Mouse (Mus musculus): ENCODE results near the gene Gm42688. TPM values are rescaled to one million over a fixed set of nuclear protein-coding genes. Genes with fewer than 3 reads are reported as not detected.
A peak's percentile ranks its signal among the peaks of the same experiment; 100 is the strongest.

The Gm42688 gene
- polyA plus RNA-seq (2014; fragmentation: Nextera tagmentation; extraction: Ambion mirVana) = 1.1 and 1.2 TPM in 2 replicates

DNA sequence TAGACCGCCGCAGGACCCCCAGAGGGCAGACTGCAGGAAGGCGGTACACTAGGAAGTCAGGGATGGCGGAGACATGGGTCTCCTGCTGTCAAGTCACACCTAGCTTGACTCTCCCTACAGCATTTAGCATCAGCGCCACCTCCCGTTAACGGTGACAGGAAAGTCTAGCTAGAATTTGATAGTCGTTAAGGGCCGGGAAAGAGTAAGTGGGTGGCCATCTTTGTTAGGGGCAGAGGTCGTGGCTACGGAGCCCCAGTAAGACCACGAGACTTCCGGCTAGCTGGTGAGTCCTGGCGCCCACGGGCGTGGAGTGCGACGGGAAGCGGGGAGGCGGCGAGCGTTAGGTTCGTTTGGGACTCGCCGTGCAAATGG lies at the start of gene Gm42688, which contains the start of gene Ccdc142:
Gene Gm42688 (plus strand): TSS at position 302 of the 372 bp plus-strand sequence.
Gene Ccdc142 (plus strand): TSS at position 286 of the 372 bp plus-strand sequence.
- 1% methylated on average over 25 of the region's 25 CpGs for WGBS (ENCODE audit: insufficient replicate concordance)

DNA sequence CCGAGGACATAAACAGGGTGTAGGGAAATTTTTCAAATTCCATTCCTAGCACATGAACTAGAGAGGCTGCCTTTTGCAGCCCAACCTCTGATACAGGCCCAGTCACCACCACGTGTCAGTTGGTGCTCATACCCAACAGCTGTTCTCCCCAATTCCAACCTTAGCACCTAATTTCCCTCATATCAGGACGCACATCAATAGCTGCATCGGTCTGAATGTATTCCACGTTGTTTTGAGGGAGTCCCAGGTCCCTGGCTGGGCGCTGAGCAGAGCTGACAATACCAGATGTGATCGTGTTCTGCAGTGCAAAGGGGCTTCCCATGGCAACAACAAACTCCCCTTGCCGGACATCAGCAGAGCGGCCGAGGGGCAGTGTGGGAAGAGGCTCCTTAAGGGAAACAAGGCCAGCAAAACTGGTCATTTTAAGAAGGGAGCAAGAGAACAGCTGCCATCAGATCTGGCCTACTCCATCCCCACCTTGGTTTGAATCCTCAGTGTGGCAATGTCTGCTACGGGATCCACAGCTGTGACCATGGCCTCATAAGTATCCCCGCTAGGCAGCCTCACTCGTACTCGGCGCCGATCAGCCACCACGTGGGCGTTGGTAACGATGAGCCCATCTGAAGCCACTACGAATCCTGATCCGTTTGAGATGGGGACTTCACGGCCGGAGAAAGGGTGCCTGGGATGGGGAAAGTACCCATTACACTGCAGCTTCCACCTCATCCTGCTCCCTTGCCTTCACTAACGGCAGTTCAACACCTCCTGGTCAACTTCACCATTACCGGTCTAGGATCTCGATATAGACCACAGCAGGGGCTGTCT lies 48.1 kb upstream of the Gm42688 start:
- WGBS (ENCODE audit: insufficient replicate concordance) = 2% methylated on average over 26 of the region's 26 CpGs
- H3K4me3 ChIP-seq (ENCODE audit: low read depth, low read length) = peak overlapping the region; percentile 96
- H3K27ac ChIP-seq (ENCODE audit: low read depth, low read length) = peak overlapping the region; percentile 83
- peaks cover 18% of the 10 kb centered on the region for H3K27me3 ChIP-seq (ENCODE audit: control insufficient read depth, insufficient read depth, low read length)
- peaks cover 17% of the 10 kb centered on the region for H3K4me1 ChIP-seq (ENCODE audit: control insufficient read depth, insufficient read depth, low read length)
- peak overlapping the region; percentile 81 for H3K4me2 ChIP-seq
- peaks cover 7% of the 10 kb centered on the region; the same call in 1 of the 2 replicates for H3K36me3 ChIP-seq (ENCODE audit: control insufficient read depth, insufficient read depth, low read length)
- no peak for ATAC-seq (replicated peaks; ENCODE audit: insufficient number of reproducible peaks, low FRiP score, low TSS enrichment)
- peak overlapping the region; percentile 97 for H3K9ac ChIP-seq (ENCODE audit: low read depth, low read length)
- H3K9me3 ChIP-seq (replicated peaks; ENCODE audit: control insufficient read depth, low read length) = no peaks in the 10 kb centered on the region

More for the DNA sequence above, at the start of gene Gm42688, which contains the start of gene Ccdc142:
- no peaks in the 10 kb centered on the region for H3K36me3 ChIP-seq (ENCODE audit: control insufficient read depth, insufficient read depth, low read length)
- ATAC-seq (replicated peaks; ENCODE audit: insufficient number of reproducible peaks, low FRiP score, low TSS enrichment) = peak; percentile 81
- no peaks in the 10 kb centered on the region for H3K9me3 ChIP-seq (replicated peaks; ENCODE audit: control insufficient read depth, low read length)
- H3K4me1 ChIP-seq (ENCODE audit: control insufficient read depth, insufficient read depth, low read length) = peaks cover 15% of the 10 kb centered on the region
- peak within 1 kb of the TSS; percentile 87 for H3K4me2 ChIP-seq
- H3K4me3 ChIP-seq (ENCODE audit: low read depth, low read length) = peak within 1 kb of the TSS; percentile 87
- peak within 1 kb of the TSS; percentile 85 for H3K9ac ChIP-seq (ENCODE audit: low read depth, low read length)
- H3K27me3 ChIP-seq (ENCODE audit: control insufficient read depth, insufficient read depth, low read length) = no peaks in the 10 kb centered on the region
- H3K27ac ChIP-seq (ENCODE audit: low read depth, low read length) = peak within 1 kb of the TSS; percentile 68

DNA sequence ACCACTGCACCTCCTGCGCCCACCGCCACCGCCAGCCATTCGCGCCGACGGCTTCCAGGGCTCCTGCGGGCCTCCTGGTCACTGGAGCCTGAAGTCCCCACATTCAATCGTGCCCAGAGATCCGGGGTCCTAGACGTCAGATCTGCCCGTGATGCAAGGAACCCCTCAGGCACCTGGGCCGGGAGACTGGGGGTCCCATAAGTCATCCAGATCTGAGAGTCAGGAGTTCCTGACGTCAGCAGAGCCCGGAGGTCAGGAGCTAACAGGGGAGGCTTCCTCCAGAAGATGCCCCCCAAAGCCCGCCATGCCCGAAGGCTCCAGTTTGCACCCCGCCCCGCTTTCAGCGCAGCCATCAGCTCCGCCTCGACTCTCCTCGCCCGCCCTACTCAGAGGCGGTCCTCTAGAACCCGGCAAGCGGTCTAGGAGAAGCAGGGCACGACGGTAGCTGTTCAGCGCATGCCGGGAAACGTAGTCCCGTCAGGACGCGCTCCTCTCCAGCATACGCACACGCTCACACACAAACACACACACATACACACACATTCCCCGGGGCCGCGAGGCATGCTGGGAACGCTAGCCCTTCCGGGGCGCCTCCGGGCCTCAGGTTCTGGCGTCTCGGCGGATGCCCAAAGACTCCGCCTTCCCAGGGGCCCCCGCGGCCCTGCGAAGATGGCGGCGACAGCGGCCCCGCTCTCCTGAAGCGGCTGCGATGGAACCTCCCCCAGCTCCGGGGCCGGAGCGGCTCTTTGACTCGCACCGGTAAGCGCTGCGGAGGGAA lies 47.2 kb upstream of the Gm42688 start, which contains the start of gene Aup1:
Gene Aup1 (plus strand): TSS at position 448 of the 778 bp plus-strand sequence.
- H3K36me3 ChIP-seq (ENCODE audit: control insufficient read depth, insufficient read depth, low read length) = peaks cover 7% of the 10 kb centered on the region; the same call in 1 of the 2 replicates
- peak within 1 kb of the TSS; percentile 97 for H3K9ac ChIP-seq (ENCODE audit: low read depth, low read length)
- peak within 1 kb of the TSS; percentile 96 for H3K4me3 ChIP-seq (ENCODE audit: low read depth, low read length)
- H3K27me3 ChIP-seq (ENCODE audit: control insufficient read depth, insufficient read depth, low read length) = peaks cover 10% of the 10 kb centered on the region
- peak; percentile 93 for ATAC-seq (replicated peaks; ENCODE audit: insufficient number of reproducible peaks, low FRiP score, low TSS enrichment)
- peak within 1 kb of the TSS; percentile 83 for H3K27ac ChIP-seq (ENCODE audit: low read depth, low read length)
- WGBS (ENCODE audit: insufficient replicate concordance) = under 1% methylated on average over 63 of the region's 64 CpGs
- H3K4me1 ChIP-seq (ENCODE audit: control insufficient read depth, insufficient read depth, low read length) = peaks cover 17% of the 10 kb centered on the region
- H3K9me3 ChIP-seq (replicated peaks; ENCODE audit: control insufficient read depth, low read length) = no peaks in the 10 kb centered on the region
- H3K4me2 ChIP-seq = peak within 1 kb of the TSS; percentile 81

DNA sequence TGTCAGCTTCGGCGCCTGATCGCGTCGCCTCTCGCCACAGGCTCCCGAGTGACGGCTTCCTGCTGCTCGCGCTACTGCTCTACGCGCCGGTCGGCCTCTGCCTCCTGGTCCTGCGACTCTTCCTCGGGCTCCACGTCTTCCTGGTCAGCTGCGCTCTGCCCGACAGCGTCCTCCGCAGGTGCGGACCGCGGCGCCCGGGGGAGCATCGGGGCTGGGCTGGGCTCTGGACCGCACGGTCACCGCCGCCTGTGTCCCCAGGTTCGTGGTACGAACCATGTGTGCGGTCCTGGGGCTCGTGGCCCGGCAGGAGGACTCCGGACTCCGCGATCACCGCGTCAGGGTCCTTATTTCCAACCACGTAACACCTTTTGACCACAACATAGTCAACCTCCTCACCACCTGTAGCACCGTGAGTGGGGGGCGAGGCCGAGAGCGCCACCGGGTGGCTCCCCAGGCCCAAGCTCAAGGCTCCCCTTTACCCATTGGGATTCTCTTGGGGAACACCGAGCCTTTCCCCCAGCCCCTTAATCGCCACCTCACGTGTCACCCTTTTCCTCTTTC lies 46.5 kb upstream of the Gm42688 start, which contains the start of gene Htra2:
Gene Htra2 (minus strand): TSS at position 403 of the 561 bp plus-strand sequence.
- Histone ChIP-seq H3K4me1 (ENCODE audit: control insufficient read depth, insufficient read depth, low read length) (peaks cover 19% of the 10 kb centered on the region), H3K4me3 (ENCODE audit: low read depth, low read length) (peak within 1 kb of the TSS; percentile 96), H3K27ac (ENCODE audit: low read depth, low read length) (peak within 1 kb of the TSS; percentile 83), H3K9me3 (replicated peaks; ENCODE audit: control insufficient read depth, low read length) (no peaks in the 10 kb centered on the region), H3K4me2 (peak within 1 kb of the TSS; percentile 81), H3K27me3 (ENCODE audit: control insufficient read depth, insufficient read depth, low read length) (peaks cover 6% of the 10 kb centered on the region), H3K36me3 (ENCODE audit: control insufficient read depth, insufficient read depth, low read length) (peaks cover 7% of the 10 kb centered on the region; the same call in 1 of the 2 replicates), H3K9ac (ENCODE audit: low read depth, low read length) (peak within 1 kb of the TSS; percentile 97)
- peak; percentile 27 for ATAC-seq (replicated peaks; ENCODE audit: insufficient number of reproducible peaks, low FRiP score, low TSS enrichment)
- under 1% methylated on average over 50 of the region's 50 CpGs for WGBS (ENCODE audit: insufficient replicate concordance)

DNA sequence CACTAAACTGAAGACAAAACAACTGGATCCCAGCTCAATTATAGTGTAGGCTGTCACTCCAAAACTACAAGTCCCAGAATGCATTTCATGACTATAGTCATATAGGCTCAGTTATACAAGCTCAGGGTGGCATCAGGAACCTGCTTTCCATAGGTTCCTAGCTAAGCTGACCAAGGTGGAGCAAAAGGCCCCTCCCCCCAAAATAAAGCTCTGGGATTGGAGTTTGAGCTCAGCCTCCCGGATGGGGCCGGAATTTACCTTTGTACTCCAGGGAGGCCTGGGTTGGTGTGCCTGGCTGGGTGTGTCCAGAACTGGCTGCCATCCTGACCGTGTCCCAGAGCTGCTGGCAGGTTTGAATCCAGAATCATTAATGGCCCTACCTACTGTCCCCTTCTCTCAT lies 43.6 kb upstream of the Gm42688 start, which contains the start of gene Dqx1:
Gene Dqx1 (plus strand): TSS at position 55 of the 400 bp plus-strand sequence.
- H3K4me1 ChIP-seq (ENCODE audit: control insufficient read depth, insufficient read depth, low read length) = peaks cover 15% of the 10 kb centered on the region
- ATAC-seq (replicated peaks; ENCODE audit: insufficient number of reproducible peaks, low FRiP score, low TSS enrichment) = no peak
- H3K9me3 ChIP-seq (replicated peaks; ENCODE audit: control insufficient read depth, low read length) = no peaks in the 10 kb centered on the region
- no peak within 1 kb of the TSS for H3K4me3 ChIP-seq (ENCODE audit: low read depth, low read length)
- H3K36me3 ChIP-seq (ENCODE audit: control insufficient read depth, insufficient read depth, low read length) = peaks cover 4% of the 10 kb centered on the region; the same call in 1 of the 2 replicates
- no peak within 1 kb of the TSS for H3K9ac ChIP-seq (ENCODE audit: low read depth, low read length)
- H3K4me2 ChIP-seq = no peak within 1 kb of the TSS
- 61% methylated on average over 3 of the region's 3 CpGs for WGBS (ENCODE audit: insufficient replicate concordance)
- H3K27me3 ChIP-seq (ENCODE audit: control insufficient read depth, insufficient read depth, low read length) = peaks cover 26% of the 10 kb centered on the region
- H3K27ac ChIP-seq (ENCODE audit: low read depth, low read length) = no peak within 1 kb of the TSS

DNA sequence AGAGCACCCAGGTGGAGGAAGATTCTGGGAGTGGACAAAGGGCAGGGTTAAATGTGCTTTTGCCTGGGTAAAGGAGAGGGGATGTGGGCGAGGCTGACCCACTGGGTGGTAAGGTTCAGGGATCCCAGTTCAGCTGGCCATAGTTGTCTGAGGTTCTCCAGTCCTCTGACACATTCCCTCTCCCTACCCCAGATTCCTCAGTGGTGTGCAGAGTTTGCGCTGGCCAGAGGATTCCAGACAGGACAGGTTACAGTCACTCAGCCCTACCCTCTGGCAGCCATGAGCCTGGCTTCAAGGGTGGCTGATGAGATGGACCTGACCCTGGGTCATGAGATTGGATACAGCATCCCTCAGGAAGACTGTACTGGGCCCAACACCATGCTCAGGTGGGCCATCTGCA lies 42.7 kb upstream of the Gm42688 start:
- Histone ChIP-seq H3K36me3 (ENCODE audit: control insufficient read depth, insufficient read depth, low read length) (peaks cover 4% of the 10 kb centered on the region; the same call in 1 of the 2 replicates), H3K9ac (ENCODE audit: low read depth, low read length) (no peak overlapping the region), H3K4me2 (no peak overlapping the region), H3K9me3 (replicated peaks; ENCODE audit: control insufficient read depth, low read length) (no peaks in the 10 kb centered on the region), H3K27ac (ENCODE audit: low read depth, low read length) (no peak overlapping the region), H3K27me3 (ENCODE audit: control insufficient read depth, insufficient read depth, low read length) (peaks cover 36% of the 10 kb centered on the region), H3K4me3 (ENCODE audit: low read depth, low read length) (no peak overlapping the region), H3K4me1 (ENCODE audit: control insufficient read depth, insufficient read depth, low read length) (peaks cover 10% of the 10 kb centered on the region)
- WGBS (ENCODE audit: insufficient replicate concordance) = 87% methylated on average over 2 of the region's 2 CpGs
- ATAC-seq (replicated peaks; ENCODE audit: insufficient number of reproducible peaks, low FRiP score, low TSS enrichment) = no peak

DNA sequence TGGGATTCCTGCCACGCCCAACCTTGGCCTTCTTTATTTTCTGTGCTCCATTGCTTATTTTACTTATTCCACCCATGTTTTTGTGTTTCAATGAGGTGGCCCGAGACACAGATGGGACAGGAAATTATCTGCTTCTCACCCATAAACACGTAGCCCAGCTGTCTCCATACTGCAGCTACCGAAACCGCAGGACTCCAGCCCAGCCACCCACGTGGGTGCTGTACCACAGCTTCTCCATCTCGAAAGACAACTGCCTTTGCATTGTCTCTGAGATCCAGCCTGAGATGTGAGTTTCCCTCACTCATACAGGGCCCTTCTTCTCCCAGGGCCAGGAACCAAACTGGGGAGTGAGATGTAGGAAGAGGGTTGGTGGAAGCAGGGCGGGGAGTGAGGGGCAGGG lies 35.4 kb upstream of the Gm42688 start:
- 34% methylated on average over 8 of the region's 8 CpGs for WGBS (ENCODE audit: insufficient replicate concordance)
- peaks cover 15% of the 10 kb centered on the region for H3K4me1 ChIP-seq (ENCODE audit: control insufficient read depth, insufficient read depth, low read length)
- H3K9me3 ChIP-seq (replicated peaks; ENCODE audit: control insufficient read depth, low read length) = no peaks in the 10 kb centered on the region
- no peak for ATAC-seq (replicated peaks; ENCODE audit: insufficient number of reproducible peaks, low FRiP score, low TSS enrichment)
- H3K4me3 ChIP-seq (ENCODE audit: low read depth, low read length) = no peak overlapping the region
- peaks cover 98% of the 10 kb centered on the region for H3K27me3 ChIP-seq (ENCODE audit: control insufficient read depth, insufficient read depth, low read length)
- H3K36me3 ChIP-seq (ENCODE audit: control insufficient read depth, insufficient read depth, low read length) = no peaks in the 10 kb centered on the region
- no peak overlapping the region for H3K9ac ChIP-seq (ENCODE audit: low read depth, low read length)
- H3K4me2 ChIP-seq = no peak overlapping the region
- H3K27ac ChIP-seq (ENCODE audit: low read depth, low read length) = no peak overlapping the region

DNA sequence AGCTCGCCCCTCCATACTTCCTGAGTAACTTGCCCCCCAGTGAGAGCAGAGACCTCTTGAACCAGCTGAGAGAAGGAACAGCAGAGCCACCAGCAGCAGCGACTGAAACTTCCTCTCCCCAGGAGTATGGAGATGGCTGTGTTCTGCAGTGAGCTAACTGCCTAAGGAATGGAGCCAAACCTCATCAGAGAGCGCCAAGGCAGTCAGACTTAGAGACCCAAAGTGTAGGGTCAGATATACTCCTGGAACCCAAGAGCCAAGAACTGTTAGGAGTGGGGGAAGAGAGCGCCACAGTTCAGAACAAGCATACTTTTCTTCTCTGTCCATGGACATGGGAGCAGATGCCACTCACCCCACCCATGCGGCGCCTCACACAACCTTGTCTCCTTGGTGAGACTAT lies 35.0 kb upstream of the Gm42688 start:
- H3K4me2 ChIP-seq = no peak overlapping the region
- H3K27ac ChIP-seq (ENCODE audit: low read depth, low read length) = no peak overlapping the region
- peaks cover 98% of the 10 kb centered on the region for H3K27me3 ChIP-seq (ENCODE audit: control insufficient read depth, insufficient read depth, low read length)
- H3K36me3 ChIP-seq (ENCODE audit: control insufficient read depth, insufficient read depth, low read length) = no peaks in the 10 kb centered on the region
- H3K9me3 ChIP-seq (replicated peaks; ENCODE audit: control insufficient read depth, low read length) = no peaks in the 10 kb centered on the region
- WGBS (ENCODE audit: insufficient replicate concordance) = 22% methylated on average over 6 of the region's 6 CpGs
- no peak overlapping the region for H3K4me3 ChIP-seq (ENCODE audit: low read depth, low read length)
- ATAC-seq (replicated peaks; ENCODE audit: insufficient number of reproducible peaks, low FRiP score, low TSS enrichment) = no peak
- H3K4me1 ChIP-seq (ENCODE audit: control insufficient read depth, insufficient read depth, low read length) = peaks cover 15% of the 10 kb centered on the region
- H3K9ac ChIP-seq (ENCODE audit: low read depth, low read length) = no peak overlapping the region

Measured in heart, embryonic 11.5 days (tissue).